10 mouse cellular contexts compared by ENCODE assay signal in the genomic region with DNA sequence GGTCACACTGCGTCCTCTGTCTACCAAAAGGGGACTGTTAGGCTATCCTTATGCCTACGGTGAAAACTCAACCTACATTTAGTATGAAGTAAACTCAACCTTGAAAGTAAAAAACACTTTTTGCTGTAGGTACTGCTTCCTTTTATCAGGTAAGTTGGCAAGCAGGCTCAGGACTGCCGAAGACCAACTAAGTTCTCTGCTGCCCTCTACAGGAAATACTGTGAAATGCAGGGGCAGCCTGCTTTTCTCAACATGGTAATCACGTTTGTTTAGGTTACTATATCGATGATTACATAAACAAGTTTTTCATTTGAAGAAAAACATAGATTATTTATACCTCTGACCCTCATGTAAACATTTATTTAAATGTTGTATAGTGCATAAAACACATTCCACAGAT. TPM values are rescaled to one million over a fixed set of nuclear protein-coding genes. Genes with fewer than 3 reads are reported as not detected.
DNase-seq lines count a peak whose midpoint lies in the region; ATAC-seq and TF ChIP-seq lines count a peak whose summit lies in the region.
"Had no signal": no experiment of that assay in that cellular context is flagged by ENCODE, and none has a peak within 500 bp of the region (broad histone marks: within the 10 kb centered on the region; RNA-seq: fewer than 3 reads in every experiment).

No protein-coding gene starts in this region.

- 41% methylated on average over 5 of the region's 5 CpGs for WGBS in hindbrain, embryonic 11.5 days
- WGBS in hindbrain, embryonic 13.5 days: 40% methylated on average over 5 of the region's 5 CpGs

- ATAC-seq in hindbrain, embryonic 11.5 days (ENCODE audit: low FRiP score): no peak
- ATAC-seq in hindbrain, embryonic 13.5 days (ENCODE audit: low FRiP score): no peak

- no peaks in the 10 kb centered on the region for H3K36me3 ChIP-seq in hindbrain, embryonic 11.5 days (ENCODE audit: control insufficient read depth, insufficient read depth, low read length)
- H3K36me3 ChIP-seq in hindbrain, embryonic 13.5 days: no peaks in the 10 kb centered on the region

- no peak overlapping the region for H3K4me3 ChIP-seq in hindbrain, embryonic 11.5 days (ENCODE audit: low read depth, low read length)
- H3K4me3 ChIP-seq in hindbrain, embryonic 13.5 days: no peak overlapping the region
- H3K4me3 ChIP-seq in layer of hippocampus, adult 2 months: no peak overlapping the region
- H3K4me3 ChIP-seq: embryonic facial prominence, embryonic 13.5 days; midbrain, embryonic 12.5 days had no signal

- peak; percentile 81 for DNase-seq in hindbrain, embryonic 11.5 days (ENCODE audit: low spot score)
- DNase-seq in ES-CJ7 (ENCODE audit: low read depth, low spot score): peak; percentile 71
- DNase-seq in cerebellum, adult 18-20 months: peak; percentile 75 to 81
- DNase-seq in frontal cortex, postnatal 25 days (ENCODE audit: low spot score in 2 of 2): peak; percentile 49 to 75
- peak; percentile 43 to 82 for DNase-seq in layer of hippocampus, adult 2 months (ENCODE audit: low spot score in 2 of 2)
- DNase-seq in lung, postnatal 25 days (ENCODE audit: low spot score): peak; percentile 85
- DNase-seq in spleen, postnatal 14 days (ENCODE audit: low spot score in 2 of 2): peak; percentile 47 to 68

- H3K27ac ChIP-seq in hindbrain, embryonic 11.5 days (ENCODE audit: low read depth, low read length): no peak overlapping the region
- H3K27ac ChIP-seq in hindbrain, embryonic 13.5 days: no peak overlapping the region
- H3K27ac ChIP-seq in layer of hippocampus, adult 2 months: no peak overlapping the region
- H3K27ac ChIP-seq: embryonic facial prominence, embryonic 13.5 days; midbrain, embryonic 12.5 days had no signal

- TF ChIP-seq CTCF in layer of hippocampus, adult 2 months (conservative IDR thresholded peaks at IDR 0.05): peak; percentile 100

- no peaks in the 10 kb centered on the region for H3K27me3 ChIP-seq in hindbrain, embryonic 11.5 days (ENCODE audit: control insufficient read depth, insufficient read depth, low read length)
- H3K27me3 ChIP-seq in hindbrain, embryonic 13.5 days: peaks cover 15% of the 10 kb centered on the region
- H3K27me3 ChIP-seq: embryonic facial prominence, embryonic 13.5 days; midbrain, embryonic 12.5 days had no signal

- H3K9ac ChIP-seq in hindbrain, embryonic 11.5 days (ENCODE audit: low read depth, low read length): no peak overlapping the region
- no peak overlapping the region for H3K9ac ChIP-seq in hindbrain, embryonic 13.5 days
- H3K9ac ChIP-seq: embryonic facial prominence, embryonic 13.5 days; midbrain, embryonic 12.5 days had no signal

- H3K4me2 ChIP-seq in hindbrain, embryonic 11.5 days (replicated peaks; ENCODE audit: low read depth, low read length): no peak overlapping the region
- H3K4me2 ChIP-seq in hindbrain, embryonic 13.5 days: no peak overlapping the region
- H3K4me2 ChIP-seq: embryonic facial prominence, embryonic 13.5 days; midbrain, embryonic 12.5 days had no signal

- no peaks in the 10 kb centered on the region for H3K4me1 ChIP-seq in hindbrain, embryonic 11.5 days (replicated peaks; ENCODE audit: control insufficient read depth, insufficient read depth, low read length)
- H3K4me1 ChIP-seq in hindbrain, embryonic 13.5 days (replicated peaks): no peaks in the 10 kb centered on the region
- H3K4me1 ChIP-seq: midbrain, embryonic 12.5 days had no signal

- H3K9me3 ChIP-seq in hindbrain, embryonic 11.5 days (ENCODE audit: control insufficient read depth, low read length): no peaks in the 10 kb centered on the region
- no peaks in the 10 kb centered on the region for H3K9me3 ChIP-seq in hindbrain, embryonic 13.5 days
- H3K9me3 ChIP-seq: embryonic facial prominence, embryonic 13.5 days; midbrain, embryonic 12.5 days had no signal

RNA-seq across cellular contexts. Expression of a gene that starts 21.1 kb away (rescaled TPM):
- 31.4 and 33.9 TPM in 2 replicates for polyA plus RNA-seq in hindbrain, embryonic 11.5 days (2014; fragmentation: Nextera tagmentation; extraction: Ambion mirVana)
- 13.9 and 15.9 TPM in 2 replicates for polyA plus RNA-seq in hindbrain, embryonic 13.5 days (2015; fragmentation: Nextera tagmentation; extraction: Ambion mirVana)
- total RNA-seq in layer of hippocampus, adult 2 months (2021): 10 to 100 TPM; 36.5 to 42.6 TPM

RNA-seq across cellular contexts. Expression of a gene that starts 21.2 kb away (rescaled TPM):
- not detected in 2 replicates for polyA plus RNA-seq in hindbrain, embryonic 11.5 days (2014; fragmentation: Nextera tagmentation; extraction: Ambion mirVana)
- not detected in 2 replicates for polyA plus RNA-seq in hindbrain, embryonic 13.5 days (2015; fragmentation: Nextera tagmentation; extraction: Ambion mirVana)
- total RNA-seq in layer of hippocampus, adult 2 months (2021): not detected
- polyA plus RNA-seq: embryonic facial prominence, embryonic 13.5 days; midbrain, embryonic 12.5 days had no signal

RNA-seq across cellular contexts. Expression of a gene that starts 42.9 kb away (rescaled TPM):
- not detected in 2 replicates for polyA plus RNA-seq in hindbrain, embryonic 11.5 days (2014; fragmentation: Nextera tagmentation; extraction: Ambion mirVana)
- not detected in 2 replicates for polyA plus RNA-seq in hindbrain, embryonic 13.5 days (2015; fragmentation: Nextera tagmentation; extraction: Ambion mirVana)
- not detected for total RNA-seq in layer of hippocampus, adult 2 months (2021)
- polyA plus RNA-seq: embryonic facial prominence, embryonic 13.5 days; midbrain, embryonic 12.5 days had no signal

RNA-seq across cellular contexts. Expression of a gene that starts 48.2 kb away (rescaled TPM):
- not detected in 2 replicates for polyA plus RNA-seq in hindbrain, embryonic 11.5 days (2014; fragmentation: Nextera tagmentation; extraction: Ambion mirVana)
- polyA plus RNA-seq in hindbrain, embryonic 13.5 days (2015; fragmentation: Nextera tagmentation; extraction: Ambion mirVana): not detected in 2 replicates
- total RNA-seq in layer of hippocampus, adult 2 months (2021): not detected
- polyA plus RNA-seq: embryonic facial prominence, embryonic 13.5 days; midbrain, embryonic 12.5 days had no signal

RNA-seq across cellular contexts. Expression of a gene that starts 59.4 kb away (rescaled TPM):
- not detected in 2 replicates for polyA plus RNA-seq in hindbrain, embryonic 11.5 days (2014; fragmentation: Nextera tagmentation; extraction: Ambion mirVana)
- not detected in 2 replicates for polyA plus RNA-seq in hindbrain, embryonic 13.5 days (2015; fragmentation: Nextera tagmentation; extraction: Ambion mirVana)
- not detected for total RNA-seq in layer of hippocampus, adult 2 months (2021)
- polyA plus RNA-seq: midbrain, embryonic 12.5 days had no signal
